Mouse (Mus musculus): ENCODE data around the gene Gpr137c. TPM values are rescaled to one million over a fixed set of nuclear protein-coding genes. Genes with fewer than 3 reads are reported as not detected.

Gpr137c gene
- polyA plus RNA-seq, 1 experiment, result 1.7 TPM

GRCm38 (mm10) chr14:45200607-45201006 lies 18.9 kb upstream of the Gpr137c start:
- TF ChIP-seq CTCF (conservative IDR thresholded peaks at IDR 0.05; ENCODE audit: insufficient read depth, insufficient read length, low read depth, low read length), result no peak
- no peak for TF ChIP-seq POLR2A (IDR thresholded peaks at IDR 0.05; ENCODE audit: low read depth, low read length)
- H3K4me3 ChIP-seq (ENCODE audit: insufficient read depth, low read depth, low read length), result no peak overlapping the region
- no peaks in the 10 kb centered on the region for H3K4me1 ChIP-seq (ENCODE audit: control insufficient read depth, insufficient read depth, low read length)
- H3K27me3 ChIP-seq (replicated peaks; ENCODE audit: control insufficient read depth, insufficient read depth, low read length), result no peaks in the 10 kb centered on the region
- H3K27ac ChIP-seq (ENCODE audit: insufficient read depth, low read depth, low read length), result no peak overlapping the region
- no peak for DNase-seq
- no peaks in the 10 kb centered on the region for H3K36me3 ChIP-seq (ENCODE audit: control insufficient read depth, insufficient read depth, low read length)

- H3K27me3 ChIP-seq (replicated peaks; ENCODE audit: control insufficient read depth, insufficient read depth, low read length), result no peaks in the 10 kb centered on the region
- no peaks in the 10 kb centered on the region for H3K36me3 ChIP-seq (ENCODE audit: control insufficient read depth, insufficient read depth, low read length)
- H3K4me1 ChIP-seq (ENCODE audit: control insufficient read depth, insufficient read depth, low read length), result no peaks in the 10 kb centered on the region
- no peak overlapping the region for H3K27ac ChIP-seq (ENCODE audit: insufficient read depth, low read depth, low read length)
- no peak overlapping the region for H3K4me3 ChIP-seq (ENCODE audit: insufficient read depth, low read depth, low read length)
- no peak for DNase-seq
- TF ChIP-seq CTCF (conservative IDR thresholded peaks at IDR 0.05; ENCODE audit: insufficient read depth, insufficient read length, low read depth, low read length) (no peak), POLR2A (IDR thresholded peaks at IDR 0.05; ENCODE audit: low read depth, low read length) (no peak)
- WGBS, result 84% methylated on average over 4 of the region's 4 CpGs
Observed at GRCm38 (mm10) chr14:45210683-45211082, 8.8 kb upstream of the Gpr137c start.

GRCm38 (mm10) chr14:45211431-45211830 lies 8.1 kb upstream of the Gpr137c start:
- no peaks in the 10 kb centered on the region for H3K4me1 ChIP-seq (ENCODE audit: control insufficient read depth, insufficient read depth, low read length)
- TF ChIP-seq POLR2A (IDR thresholded peaks at IDR 0.05; ENCODE audit: low read depth, low read length) (no peak), CTCF (conservative IDR thresholded peaks at IDR 0.05; ENCODE audit: insufficient read depth, insufficient read length, low read depth, low read length) (no peak)
- 94% methylated on average over 1 of the region's 1 CpGs for WGBS
- DNase-seq, result no peak
- H3K4me3 ChIP-seq (ENCODE audit: insufficient read depth, low read depth, low read length), result no peak overlapping the region
- H3K27ac ChIP-seq (ENCODE audit: insufficient read depth, low read depth, low read length), result no peak overlapping the region
- no peaks in the 10 kb centered on the region for H3K27me3 ChIP-seq (replicated peaks; ENCODE audit: control insufficient read depth, insufficient read depth, low read length)
- H3K36me3 ChIP-seq (ENCODE audit: control insufficient read depth, insufficient read depth, low read length), result no peaks in the 10 kb centered on the region

GRCm38 (mm10) chr14:45216711-45217340 lies 2.7 kb upstream of the Gpr137c start:
- no peaks in the 10 kb centered on the region for H3K27me3 ChIP-seq (replicated peaks; ENCODE audit: control insufficient read depth, insufficient read depth, low read length)
- H3K27ac ChIP-seq (ENCODE audit: insufficient read depth, low read depth, low read length), result no peak overlapping the region
- no peaks in the 10 kb centered on the region for H3K4me1 ChIP-seq (ENCODE audit: control insufficient read depth, insufficient read depth, low read length)
- WGBS, result 90% methylated on average over 9 of the region's 9 CpGs
- H3K36me3 ChIP-seq (ENCODE audit: control insufficient read depth, insufficient read depth, low read length), result no peaks in the 10 kb centered on the region
- H3K4me3 ChIP-seq (ENCODE audit: insufficient read depth, low read depth, low read length), result no peak overlapping the region
- no peak for TF ChIP-seq CTCF (conservative IDR thresholded peaks at IDR 0.05; ENCODE audit: insufficient read depth, insufficient read length, low read depth, low read length)
- no peak for TF ChIP-seq POLR2A (IDR thresholded peaks at IDR 0.05; ENCODE audit: low read depth, low read length)
- no peak for DNase-seq

- Histone ChIP-seq H3K27me3 (replicated peaks; ENCODE audit: control insufficient read depth, insufficient read depth, low read length) (no peaks in the 10 kb centered on the region), H3K4me1 (ENCODE audit: control insufficient read depth, insufficient read depth, low read length) (no peaks in the 10 kb centered on the region), H3K4me3 (ENCODE audit: insufficient read depth, low read depth, low read length) (no peak overlapping the region), H3K27ac (ENCODE audit: insufficient read depth, low read depth, low read length) (no peak overlapping the region), H3K36me3 (ENCODE audit: control insufficient read depth, insufficient read depth, low read length) (no peaks in the 10 kb centered on the region)
- TF ChIP-seq POLR2A (IDR thresholded peaks at IDR 0.05; ENCODE audit: low read depth, low read length), result no peak
- TF ChIP-seq CTCF (conservative IDR thresholded peaks at IDR 0.05; ENCODE audit: insufficient read depth, insufficient read length, low read depth, low read length), result no peak
- DNase-seq, result no peak
- 75% methylated on average over 4 of the region's 4 CpGs for WGBS
Observed at GRCm38 (mm10) chr14:45217693-45218092, 1.8 kb upstream of the Gpr137c start.

GRCm38 (mm10) chr14:45220090-45220956 lies 806 bp downstream of the Gpr137c start, which contains the start of gene Txndc16:
Txndc16 (minus strand) TSS chr14:45220328.
- Histone ChIP-seq H3K4me3 (ENCODE audit: insufficient read depth, low read depth, low read length) (peak within 1 kb of the TSS; percentile 87), H3K36me3 (ENCODE audit: control insufficient read depth, insufficient read depth, low read length) (no peaks in the 10 kb centered on the region), H3K27me3 (replicated peaks; ENCODE audit: control insufficient read depth, insufficient read depth, low read length) (no peaks in the 10 kb centered on the region), H3K4me1 (ENCODE audit: control insufficient read depth, insufficient read depth, low read length) (no peaks in the 10 kb centered on the region), H3K27ac (ENCODE audit: insufficient read depth, low read depth, low read length) (no peak within 1 kb of the TSS)
- TF ChIP-seq POLR2A (IDR thresholded peaks at IDR 0.05; ENCODE audit: low read depth, low read length) (no peak), CTCF (conservative IDR thresholded peaks at IDR 0.05; ENCODE audit: insufficient read depth, insufficient read length, low read depth, low read length) (no peak)
- DNase-seq, result peak; percentile 80
- under 1% methylated on average over 59 of the region's 59 CpGs for WGBS

- TF ChIP-seq CTCF (conservative IDR thresholded peaks at IDR 0.05; ENCODE audit: insufficient read depth, insufficient read length, low read depth, low read length), result no peak
- no peak for TF ChIP-seq POLR2A (IDR thresholded peaks at IDR 0.05; ENCODE audit: low read depth, low read length)
- DNase-seq, result no peak
- Histone ChIP-seq H3K4me3 (ENCODE audit: insufficient read depth, low read depth, low read length) (peak overlapping the region; percentile 73), H3K27me3 (replicated peaks; ENCODE audit: control insufficient read depth, insufficient read depth, low read length) (no peaks in the 10 kb centered on the region), H3K4me1 (ENCODE audit: control insufficient read depth, insufficient read depth, low read length) (no peaks in the 10 kb centered on the region), H3K36me3 (ENCODE audit: control insufficient read depth, insufficient read depth, low read length) (no peaks in the 10 kb centered on the region), H3K27ac (ENCODE audit: insufficient read depth, low read depth, low read length) (no peak overlapping the region)
- WGBS, result 16% methylated on average over 11 of the region's 11 CpGs
Observed at GRCm38 (mm10) chr14:45220957-45221630, 1.6 kb downstream of the Gpr137c start.
